Mouse (Mus musculus) olfactory bulb, adult 2 months (tissue): ENCODE results near the gene Tmc8. TPM values are rescaled to one million over a fixed set of nuclear protein-coding genes. Genes with fewer than 3 reads are reported as not detected.

ENCODE experiments used
- H3K27ac ChIP-seq: fragments of 200-500 bp; 2 replicates; pipeline ENCODE4 v1.5.1; 2012; ENCODE audit warnings: low read depth, low read length; ENCODE audit not compliant: insufficient read depth
- H3K4me1 ChIP-seq: fragments of 200-500 bp; 2 replicates; pipeline ENCODE4 v1.6.1; 2012; ENCODE audit warnings: low read length; ENCODE audit not compliant: control insufficient read depth, insufficient read depth
- H3K4me3 ChIP-seq: fragments of 200-500 bp; 2 replicates; pipeline ENCODE4 v1.5.1; 2012; ENCODE audit warnings: mild to moderate bottlenecking, low read depth, low read length, moderate library complexity; ENCODE audit not compliant: insufficient read depth
- CTCF ChIP-seq: fragments of 200-500 bp; IDR thresholded peaks from 2 replicates; pipeline ENCODE4 v1.5.1; 2012; ENCODE audit warnings: low read depth, mild to moderate bottlenecking, low read length, moderate library complexity; ENCODE audit not compliant: insufficient read depth
- POLR2A ChIP-seq: fragments of 200-500 bp; IDR thresholded peaks from 2 replicates; pipeline ENCODE4 v1.6.1; 2012; ENCODE audit warnings: mild to moderate bottlenecking, low read depth, low read length, moderate library complexity; ENCODE audit not compliant: insufficient read depth
- WGBS: fragments of 180-500 bp; shearing (Covaris S2); methylation state at CpG from one replicate; pipeline ENCODE4 v1.1.7; 2018; 5-methylcytosine and 5-hydroxymethylcytosine counted together
- polyA plus RNA-seq: library from polyadenylated mRNA; stranded (reverse); fragments of >200 nt; gene quantifications from 2 replicates; pipeline ENCODE4 v1.2.4, GENCODE M21; 2012; ENCODE audit warnings: low replicate concordance; ENCODE audit not compliant: missing spikeins, insufficient read depth, insufficient read length

Tmc8 gene
- polyA plus RNA-seq, 1 experiment: not detected

- peaks cover 7% of the 10 kb centered on the region for H3K4me1 ChIP-seq
- no peak overlapping the region for H3K27ac ChIP-seq
- TF ChIP-seq POLR2A (no peak), CTCF (no peak)
- H3K4me3 ChIP-seq: no peak overlapping the region
- WGBS: 94% methylated on average over 8 of the region's 8 CpGs
Observed at GRCm38 (mm10) chr11:117834086-117834485, 52.2 kb downstream of the Tmc8 start.

GRCm38 (mm10) chr11:117836306-117836705 is 54.4 kb downstream of the Tmc8 start:
- Histone ChIP-seq H3K4me1 (peaks cover 7% of the 10 kb centered on the region), H3K27ac (no peak overlapping the region), H3K4me3 (no peak overlapping the region)
- 18% methylated on average over 13 of the region's 13 CpGs for WGBS
- no peak for TF ChIP-seq POLR2A

- 96% methylated on average over 2 of the region's 2 CpGs for WGBS
- Histone ChIP-seq H3K27ac (no peak overlapping the region), H3K4me3 (no peak overlapping the region), H3K4me1 (peaks cover 4% of the 10 kb centered on the region)
- TF ChIP-seq CTCF (no peak), POLR2A (no peak)
Observed at GRCm38 (mm10) chr11:117838572-117838971, 56.7 kb downstream of the Tmc8 start.

- Histone ChIP-seq H3K27ac (no peak overlapping the region), H3K4me3 (no peak overlapping the region), H3K4me1 (peaks cover 4% of the 10 kb centered on the region)
- TF ChIP-seq CTCF (no peak), POLR2A (no peak)
- WGBS: 96% methylated on average over 1 of the region's 1 CpGs
Observed at GRCm38 (mm10) chr11:117839021-117839420, 57.1 kb downstream of the Tmc8 start.

GRCm38 (mm10) chr11:117840910-117841309 is 59.0 kb downstream of the Tmc8 start:
- Histone ChIP-seq H3K27ac (no peak overlapping the region), H3K4me1 (peaks cover 4% of the 10 kb centered on the region), H3K4me3 (no peak overlapping the region)
- 71% methylated on average over 1 of the region's 1 CpGs for WGBS
- TF ChIP-seq CTCF (no peak), POLR2A (no peak)

Other genes starting within 250 kb of the Tmc8 start
- gene Tnrc6c, start 127.8 kb upstream of the Tmc8 start, polyA plus RNA-seq: not detected in 2 replicates
- 606 TPM in 1 of 2 replicates, not detected in the other for gene Tmc6, start 122 bp downstream of the Tmc8 start, polyA plus RNA-seq
- not detected in 2 replicates for gene 6030468B19Rik, start 15.6 kb downstream of the Tmc8 start, polyA plus RNA-seq
- not detected in 2 replicates for gene Gm20708, start 27.6 kb downstream of the Tmc8 start, polyA plus RNA-seq
- not detected in 2 replicates for gene Syngr2, start 27.6 kb downstream of the Tmc8 start, polyA plus RNA-seq
- not detected in 2 replicates for gene Afmid, start 43.8 kb downstream of the Tmc8 start, polyA plus RNA-seq
- not detected in 2 replicates for gene Tk1, start 44.0 kb downstream of the Tmc8 start, polyA plus RNA-seq
- gene Birc5, start 67.2 kb downstream of the Tmc8 start, polyA plus RNA-seq: not detected in 2 replicates
- not detected in 2 replicates for gene Tmem235, start 78.7 kb downstream of the Tmc8 start, polyA plus RNA-seq
- not detected in 2 replicates for gene Tha1, start 91.4 kb downstream of the Tmc8 start, polyA plus RNA-seq
- gene Socs3, start 188.0 kb downstream of the Tmc8 start, polyA plus RNA-seq: not detected in 2 replicates
- not detected in 2 replicates for gene Pgs1, start 204.2 kb downstream of the Tmc8 start, polyA plus RNA-seq